Mouse (Mus musculus) cerebellum, adult 8-10 months (tissue): ENCODE results near the gene Fgf3.
A peak's percentile ranks its signal among the peaks of the same experiment; 100 is the strongest.

Source experiments
- DNase-seq: peaks from one replicate; pipeline ENCODE4 v3.0.0; 2022

The Fgf3 gene

GRCm38 (mm10) chr7:144837891-144838488, at the start of gene Fgf3:
TSS of gene Fgf3 (plus strand) at chr7:144838083.
- DNase-seq = no peak

GRCm38 (mm10) chr7:144788631-144789030, 49.3 kb upstream of the Fgf3 start:
- DNase-seq = no peak

- no peak for DNase-seq
Observed at GRCm38 (mm10) chr7:144789601-144790556, 48.0 kb upstream of the Fgf3 start.

GRCm38 (mm10) chr7:144791426-144791825, 46.5 kb upstream of the Fgf3 start:
- no peak for DNase-seq

GRCm38 (mm10) chr7:144793296-144793695, 44.6 kb upstream of the Fgf3 start:
- DNase-seq = no peak

GRCm38 (mm10) chr7:144795976-144796474, 41.9 kb upstream of the Fgf3 start:
- DNase-seq = no peak

GRCm38 (mm10) chr7:144796986-144797735, 40.7 kb upstream of the Fgf3 start:
- DNase-seq = peak; percentile 29

GRCm38 (mm10) chr7:144798471-144798870, 39.4 kb upstream of the Fgf3 start:
- no peak for DNase-seq

GRCm38 (mm10) chr7:144807036-144807435, 30.8 kb upstream of the Fgf3 start:
- no peak for DNase-seq

- DNase-seq = no peak
Observed at GRCm38 (mm10) chr7:144807976-144808577, 29.8 kb upstream of the Fgf3 start.

GRCm38 (mm10) chr7:144811521-144811920, 26.4 kb upstream of the Fgf3 start:
- DNase-seq = no peak

GRCm38 (mm10) chr7:144821901-144822300, 16.0 kb upstream of the Fgf3 start:
- DNase-seq = no peak

GRCm38 (mm10) chr7:144823988-144824387, 13.9 kb upstream of the Fgf3 start:
- no peak for DNase-seq

GRCm38 (mm10) chr7:144828369-144828768, 9.5 kb upstream of the Fgf3 start:
- DNase-seq = no peak

- DNase-seq = no peak
Observed at GRCm38 (mm10) chr7:144838522-144839503, 930 bp downstream of the Fgf3 start.

- no peak for DNase-seq
Observed at GRCm38 (mm10) chr7:144846158-144846557, 8.3 kb downstream of the Fgf3 start.

GRCm38 (mm10) chr7:144847067-144847466, 9.2 kb downstream of the Fgf3 start, which contains the start of gene Fgf4:
TSS of gene Fgf4 (plus strand) at chr7:144847367.
- no peak for DNase-seq

GRCm38 (mm10) chr7:144851321-144851720, 13.4 kb downstream of the Fgf3 start:
- DNase-seq = no peak

GRCm38 (mm10) chr7:144854966-144855365, 17.1 kb downstream of the Fgf3 start:
- DNase-seq = no peak

GRCm38 (mm10) chr7:144857158-144857557, 19.3 kb downstream of the Fgf3 start:
- DNase-seq = no peak

GRCm38 (mm10) chr7:144857826-144858342, 20.0 kb downstream of the Fgf3 start:
- no peak for DNase-seq
